Mouse (Mus musculus) 416B (cell line): ENCODE data around the gene Dmap1.

ENCODE experiments used
- DNase-seq: peaks from one replicate; pipeline ENCODE4 v3.0.0; 2011; ENCODE audit warnings: low read depth

The Dmap1 gene

DNA sequence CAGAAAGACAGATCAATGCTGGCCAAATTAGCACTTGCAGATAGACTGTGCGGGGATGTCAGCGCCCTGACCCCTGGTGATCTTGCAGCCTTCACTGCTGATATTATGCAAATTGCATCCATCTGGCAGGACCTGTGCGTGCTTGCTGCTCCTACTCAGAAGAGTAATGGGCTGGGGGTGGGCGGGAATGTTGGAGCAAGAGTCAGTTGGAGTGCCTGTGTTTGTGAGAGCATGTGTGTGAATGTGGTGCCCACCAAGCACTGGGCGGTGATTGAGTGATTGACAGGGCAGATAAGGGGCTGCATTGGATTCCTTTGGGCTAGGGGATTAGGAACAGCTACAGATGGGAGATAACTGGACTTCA is 26.6 kb downstream of the Dmap1 start:
- no peak for DNase-seq

DNA sequence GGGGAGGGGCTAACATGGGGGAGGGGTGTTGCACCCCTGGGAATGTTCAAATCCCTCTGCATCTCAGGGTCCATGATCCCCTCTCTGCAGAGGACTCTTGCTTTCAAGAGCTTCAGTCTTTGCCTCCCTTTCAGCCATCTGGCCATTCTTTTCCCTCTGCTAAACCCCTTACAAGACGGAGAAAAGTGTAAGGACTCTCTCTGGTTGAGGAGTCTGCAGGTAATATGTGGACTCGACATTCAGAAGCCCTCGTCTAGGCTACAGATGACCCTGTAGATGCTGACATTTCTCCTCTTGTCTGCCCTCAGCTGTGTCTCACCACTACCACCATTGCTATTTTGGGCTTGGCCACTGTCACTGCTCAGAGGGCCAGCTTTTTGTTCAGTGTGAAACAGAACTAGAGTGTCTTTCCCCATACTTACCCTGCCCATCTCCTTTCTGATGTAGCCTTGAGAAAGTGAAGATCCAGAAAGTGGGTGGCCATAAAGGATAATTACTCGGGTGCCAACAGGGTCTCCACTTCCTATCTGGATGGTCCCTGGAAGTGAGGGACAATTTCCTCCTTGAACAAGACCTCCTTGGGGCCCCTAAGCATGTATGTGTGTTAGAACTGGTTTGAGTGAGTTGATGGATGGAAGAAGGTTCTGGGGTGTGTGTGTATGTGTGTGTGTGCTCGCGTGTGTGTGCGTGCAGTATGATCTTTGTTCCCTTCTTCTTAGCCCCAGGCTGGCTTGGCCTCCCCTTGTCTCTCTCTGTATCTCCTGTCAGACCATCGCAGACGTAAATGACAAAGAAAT is 27.2 kb downstream of the Dmap1 start:
- no peak for DNase-seq

DNA sequence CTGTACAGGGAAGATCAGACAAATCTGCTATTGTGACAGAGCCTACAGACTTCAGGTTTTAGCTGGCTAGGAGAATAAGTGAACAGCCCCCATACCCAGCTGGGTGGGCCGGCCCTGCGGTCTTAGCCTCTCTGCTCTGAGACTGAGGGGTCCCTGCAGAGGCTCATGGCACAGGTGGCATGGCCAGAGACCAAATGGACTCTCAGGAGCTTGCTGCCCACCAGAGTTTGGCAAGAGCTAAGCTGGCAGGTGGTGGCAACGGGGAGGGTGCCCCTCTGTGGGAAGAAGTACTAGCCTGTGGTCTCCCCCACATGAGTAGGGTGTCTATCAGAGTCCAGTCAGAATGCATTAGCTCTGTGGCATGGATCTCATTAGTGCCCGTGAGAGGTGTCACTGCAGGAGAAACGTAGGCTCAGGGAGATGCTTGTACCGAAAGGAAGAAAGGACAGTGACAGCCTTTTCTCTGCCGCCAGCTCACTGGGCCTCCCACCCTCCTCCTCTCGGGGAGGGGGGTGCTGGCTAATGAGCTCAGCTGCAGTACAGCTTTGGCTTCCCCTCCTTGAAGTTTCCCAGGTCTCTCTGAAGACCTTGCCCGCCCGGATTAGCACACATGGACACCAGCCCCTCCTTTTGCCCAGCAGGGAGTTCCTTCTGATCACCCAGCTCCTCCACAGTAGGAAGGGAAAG is 27.9 kb downstream of the Dmap1 start:
- DNase-seq, result no peak

DNA sequence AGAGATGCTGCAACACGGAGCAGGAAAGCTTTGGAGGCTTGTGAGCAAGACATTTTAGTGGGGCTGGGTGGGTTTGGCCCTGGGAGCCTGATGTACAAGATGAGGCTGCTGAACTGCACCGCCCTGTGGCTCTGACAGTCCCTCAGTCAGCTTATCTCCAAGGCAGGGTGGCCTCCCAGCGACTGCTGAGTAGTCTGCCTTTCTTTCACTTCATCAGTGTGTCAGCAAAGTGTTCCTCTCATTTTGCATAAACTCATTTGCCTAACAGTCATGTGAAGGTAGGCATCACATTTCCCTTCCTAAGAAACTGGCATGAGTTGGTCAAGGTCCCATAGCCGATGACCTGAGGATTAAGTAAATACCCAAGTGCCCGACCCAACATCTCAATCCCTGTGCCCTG is 29.3 kb downstream of the Dmap1 start:
- no peak for DNase-seq

DNA sequence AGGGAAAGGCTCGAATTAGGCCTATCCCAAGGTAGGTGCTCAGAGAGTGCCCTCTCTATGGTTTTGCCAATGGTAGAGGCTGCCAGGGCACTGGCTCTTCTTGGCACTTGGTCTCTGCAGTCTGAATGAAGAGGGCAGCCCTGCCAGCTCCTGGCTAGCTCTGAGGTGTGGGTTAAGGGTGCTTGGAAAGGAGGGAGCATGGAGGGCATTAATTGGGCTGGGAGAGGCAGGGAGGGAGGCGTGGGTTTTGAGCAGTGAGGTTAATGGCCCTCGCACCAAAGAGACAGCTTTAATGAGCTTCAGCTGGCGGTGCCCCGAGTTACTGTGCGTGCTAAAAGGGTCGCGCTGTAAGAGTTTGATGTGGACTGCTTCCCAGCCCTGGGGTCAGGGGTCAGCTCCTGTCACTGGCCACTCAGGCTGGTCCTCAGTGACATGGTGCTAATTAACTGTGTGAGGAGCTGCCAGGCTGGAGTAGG is 30.4 kb downstream of the Dmap1 start:
- DNase-seq, result no peak

DNA sequence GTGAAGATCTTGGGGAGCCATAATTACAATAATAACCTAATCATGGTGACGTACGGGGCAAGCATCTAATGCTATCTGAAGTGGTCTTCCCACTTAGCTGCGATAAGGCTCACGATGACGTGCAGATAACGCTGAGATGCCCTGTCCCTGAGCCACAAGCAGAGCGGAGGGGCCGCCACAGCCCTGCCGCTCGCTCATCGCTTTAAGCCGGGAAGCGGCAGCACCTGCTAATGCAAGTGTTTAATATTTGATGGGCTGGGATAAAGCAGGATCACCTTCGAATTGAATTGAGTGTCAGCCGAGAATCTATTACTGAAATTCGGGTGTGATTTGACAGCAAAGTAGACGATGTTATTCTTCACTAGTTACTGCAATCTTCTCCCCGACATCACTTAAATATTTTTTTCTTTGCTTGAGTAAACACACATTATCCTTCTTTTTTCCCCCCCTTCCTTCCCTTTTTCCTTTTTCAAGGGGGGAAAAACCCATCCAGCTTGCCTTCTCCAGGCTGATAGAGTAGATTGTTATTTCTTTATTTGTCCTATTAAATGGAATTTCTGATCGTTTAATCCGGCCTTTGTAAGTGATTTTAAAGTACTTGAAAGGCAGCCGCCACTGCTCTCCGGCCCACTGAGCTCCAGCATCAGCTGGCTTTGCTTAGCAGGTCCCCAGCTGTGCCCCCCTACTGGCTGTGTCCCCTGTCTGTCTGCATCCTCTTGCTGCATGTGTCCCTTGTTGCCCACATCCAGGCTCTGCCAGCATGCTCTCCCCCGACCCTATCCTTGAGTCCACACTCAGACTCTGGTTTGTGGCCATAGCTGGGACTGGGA is 34.9 kb downstream of the Dmap1 start:
- no peak for DNase-seq

DNA sequence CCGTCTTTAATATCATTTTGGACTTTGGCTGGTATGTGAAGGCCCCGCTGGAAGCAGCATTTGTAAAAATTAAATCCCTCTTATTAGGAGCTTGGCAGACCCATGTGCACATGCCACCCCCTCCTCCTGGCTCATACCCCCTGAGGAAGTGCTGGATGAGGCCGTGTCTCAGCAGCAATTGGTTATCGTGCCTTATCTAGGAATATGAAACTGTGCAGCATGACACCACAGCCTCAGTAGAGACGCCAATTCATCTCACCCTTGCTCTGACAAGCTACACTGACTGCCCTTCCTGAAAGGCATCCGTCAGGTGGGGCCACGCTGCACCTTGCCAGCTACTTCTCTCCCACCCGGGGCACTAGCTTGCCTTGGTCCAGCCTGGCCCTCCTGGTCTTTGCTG is 35.6 kb downstream of the Dmap1 start:
- no peak for DNase-seq

DNA sequence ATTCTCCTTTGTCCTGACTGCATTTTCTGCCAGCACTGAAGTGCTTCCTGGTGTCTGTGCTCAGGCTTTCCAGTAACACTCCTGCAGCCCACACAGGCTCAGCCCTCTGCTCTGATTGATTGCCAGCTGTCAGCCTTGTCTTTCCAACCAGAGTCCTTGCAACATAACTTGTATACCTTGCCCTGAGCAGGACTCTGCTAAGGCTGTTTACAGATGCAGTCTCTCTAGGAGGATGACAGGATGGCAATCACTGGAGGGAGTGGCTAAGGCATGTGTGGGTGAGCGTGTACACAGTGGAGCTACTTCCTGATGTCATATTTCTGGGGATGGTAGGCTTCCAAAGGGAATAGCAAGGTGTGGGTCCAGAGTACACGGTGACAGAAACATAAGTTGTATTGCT is 36.2 kb downstream of the Dmap1 start:
- no peak for DNase-seq

DNA sequence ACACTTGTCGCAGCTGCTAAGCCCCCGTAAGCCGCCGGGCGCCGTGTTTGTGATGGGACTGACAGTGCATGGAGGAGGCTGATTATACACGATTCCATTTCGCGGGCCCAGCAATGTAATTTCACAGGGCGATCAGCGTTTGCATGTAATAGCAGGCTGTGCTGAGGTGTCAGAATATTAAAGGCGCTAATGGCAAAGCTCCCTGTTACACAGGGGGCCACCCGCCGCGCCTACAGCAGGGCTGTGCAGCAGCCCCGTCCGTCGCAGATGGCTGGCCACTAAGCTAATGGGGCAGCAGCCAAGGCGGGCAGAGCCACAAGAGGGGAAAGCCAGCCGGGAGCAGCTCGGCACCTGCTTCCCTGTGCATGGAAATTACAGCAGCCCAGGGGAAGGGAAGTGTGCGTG is 37.0 kb downstream of the Dmap1 start:
- DNase-seq, result no peak

DNA sequence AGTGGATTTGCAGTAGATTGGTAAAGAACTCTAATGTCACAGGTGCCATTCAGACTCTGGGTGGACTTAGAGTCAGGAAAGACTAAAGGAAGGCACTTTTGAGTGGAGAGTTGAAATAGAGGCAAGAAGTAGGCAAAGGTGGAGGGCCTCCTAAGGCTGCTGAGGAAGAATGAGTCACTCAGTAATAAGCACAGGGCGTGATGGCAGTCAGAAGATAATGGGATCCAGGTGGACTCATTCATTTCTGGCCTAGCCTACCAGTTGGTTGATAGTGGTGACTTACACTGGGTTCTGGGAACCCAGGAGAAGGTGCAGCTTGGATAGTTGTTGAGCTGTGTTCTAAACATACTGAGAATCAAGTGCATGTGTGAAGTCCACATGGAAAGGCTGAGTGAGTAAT is 40.3 kb downstream of the Dmap1 start:
- no peak for DNase-seq

DNA sequence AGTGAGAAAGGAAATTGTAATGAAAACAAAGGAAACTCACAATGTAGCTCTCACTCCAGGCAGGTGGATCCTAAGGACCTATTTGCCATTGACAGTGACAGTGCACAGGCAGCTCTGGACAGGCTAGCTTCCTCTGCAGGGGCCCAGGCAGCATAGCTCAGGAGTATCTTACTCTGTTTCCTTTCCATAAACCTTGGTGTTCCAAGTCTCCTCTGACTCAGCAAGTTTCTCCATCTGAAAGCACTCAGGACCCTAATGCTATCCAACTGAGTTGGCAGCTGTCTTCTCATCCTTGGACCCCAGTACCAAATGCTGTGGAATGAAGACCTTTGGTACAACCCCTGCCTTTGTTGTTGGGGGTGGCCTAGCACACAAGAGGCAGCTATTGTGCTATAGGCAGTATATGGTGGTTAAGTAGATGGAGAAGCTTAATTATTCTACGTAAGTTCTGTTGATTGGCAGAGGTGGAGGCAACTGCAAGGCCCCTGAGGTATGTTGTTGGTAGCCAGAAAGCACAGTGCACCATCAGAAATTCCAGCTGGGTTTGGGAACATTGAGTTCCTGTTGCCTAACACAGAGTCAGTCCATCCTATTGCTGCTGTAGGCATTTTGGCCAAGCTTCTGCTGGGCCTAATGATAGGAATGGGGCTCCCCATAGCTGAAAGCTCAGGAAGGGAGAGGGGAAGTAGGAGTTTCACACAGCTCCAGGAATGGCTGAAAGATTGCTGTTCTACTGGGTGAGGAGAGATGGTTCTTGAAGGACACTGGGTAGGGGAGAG is 41.0 kb downstream of the Dmap1 start:
- DNase-seq, result no peak

DNA sequence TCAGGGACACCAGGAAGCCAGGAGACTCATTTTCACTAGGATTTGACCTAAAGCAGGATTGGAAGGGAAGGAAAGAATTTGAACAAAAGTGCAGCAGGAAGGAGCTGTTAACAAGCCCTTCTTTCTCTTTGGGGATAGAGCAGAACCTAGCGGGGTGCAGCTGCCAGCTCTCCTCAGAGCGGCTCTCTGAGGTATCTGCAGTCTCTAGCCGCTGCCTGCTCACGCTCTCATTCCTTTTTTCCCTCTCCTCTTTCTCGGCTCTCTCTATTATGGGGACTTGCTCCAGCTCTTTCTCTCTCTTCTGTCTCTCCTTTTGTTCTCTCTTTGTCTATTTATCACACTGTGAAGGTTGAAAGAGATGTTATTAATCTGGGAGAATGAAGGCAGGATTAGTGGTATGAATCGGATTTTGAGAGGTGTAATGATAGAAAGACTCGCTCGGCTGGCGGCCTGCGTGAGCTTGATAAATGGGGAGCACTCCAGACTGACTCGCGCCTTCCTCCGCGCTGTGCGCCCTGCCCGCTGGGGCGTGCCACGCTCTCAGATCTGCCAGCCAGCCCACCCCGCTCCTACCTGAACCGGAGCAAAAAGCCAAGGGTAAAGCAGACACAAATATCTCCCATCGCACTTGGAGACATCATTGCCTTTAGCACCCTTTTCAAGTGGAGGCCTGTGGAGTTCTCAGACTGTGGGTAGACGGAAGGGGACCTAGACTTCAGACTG is 45.0 kb downstream of the Dmap1 start:
- DNase-seq, result no peak

DNA sequence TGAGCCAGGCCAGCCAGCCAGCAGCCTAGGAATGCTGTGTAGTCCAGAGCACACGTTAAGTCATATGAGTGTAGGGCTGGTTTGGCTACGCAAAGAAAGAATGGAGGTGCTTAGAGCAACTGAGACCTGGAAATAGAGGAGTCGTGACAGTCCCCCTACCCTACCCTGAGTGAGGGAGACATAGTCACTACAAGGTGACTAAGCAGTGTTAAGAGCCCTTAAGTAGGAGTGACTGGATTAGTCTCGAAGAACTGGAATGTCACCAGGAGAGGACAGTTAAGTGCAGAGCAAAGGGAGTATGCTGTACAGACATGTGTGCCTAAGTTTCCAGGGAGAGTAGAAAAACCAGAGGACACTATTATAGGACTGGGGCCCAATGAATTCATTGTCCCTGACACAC is 45.9 kb downstream of the Dmap1 start:
- no peak for DNase-seq

DNA sequence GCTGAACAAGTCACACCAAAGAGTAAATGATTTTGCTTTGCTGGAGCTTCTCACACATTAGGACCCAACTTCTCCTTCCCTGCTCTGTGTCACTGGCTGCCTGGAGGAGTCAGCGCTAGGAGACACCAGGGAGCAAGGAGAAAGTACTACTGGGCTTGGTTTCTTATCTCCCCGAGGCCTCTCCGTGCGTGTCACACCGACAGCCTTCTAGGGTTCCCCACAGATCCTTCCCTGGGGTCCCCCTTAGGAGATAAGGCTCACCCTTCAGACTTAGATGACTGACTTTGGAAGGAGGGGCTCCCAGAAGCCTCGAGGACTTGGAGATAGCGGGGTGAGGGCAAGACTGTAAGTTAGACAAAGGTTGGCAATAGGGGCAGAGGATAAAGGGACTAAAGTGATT is 47.4 kb downstream of the Dmap1 start:
- DNase-seq, result no peak

DNA sequence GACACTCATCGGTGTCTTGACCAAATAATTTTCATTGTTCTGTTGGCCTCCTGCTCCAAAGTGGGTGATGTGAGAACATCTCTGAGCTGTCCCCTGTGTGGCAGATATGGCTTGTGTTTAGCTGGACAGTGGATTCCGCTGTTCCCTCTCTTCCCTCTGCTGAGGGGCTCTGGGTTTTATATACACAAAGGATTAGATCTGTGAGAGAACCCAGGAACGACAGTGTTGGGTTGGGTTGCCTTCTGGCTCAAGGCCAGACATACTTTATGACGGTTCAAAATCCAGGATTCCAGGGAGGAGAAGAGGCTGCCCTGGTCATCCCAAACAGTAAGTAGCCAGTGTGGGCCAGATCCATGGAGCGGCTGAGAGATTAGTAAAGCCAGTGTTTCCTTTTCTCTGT is 48.5 kb downstream of the Dmap1 start:
- no peak for DNase-seq

DNA sequence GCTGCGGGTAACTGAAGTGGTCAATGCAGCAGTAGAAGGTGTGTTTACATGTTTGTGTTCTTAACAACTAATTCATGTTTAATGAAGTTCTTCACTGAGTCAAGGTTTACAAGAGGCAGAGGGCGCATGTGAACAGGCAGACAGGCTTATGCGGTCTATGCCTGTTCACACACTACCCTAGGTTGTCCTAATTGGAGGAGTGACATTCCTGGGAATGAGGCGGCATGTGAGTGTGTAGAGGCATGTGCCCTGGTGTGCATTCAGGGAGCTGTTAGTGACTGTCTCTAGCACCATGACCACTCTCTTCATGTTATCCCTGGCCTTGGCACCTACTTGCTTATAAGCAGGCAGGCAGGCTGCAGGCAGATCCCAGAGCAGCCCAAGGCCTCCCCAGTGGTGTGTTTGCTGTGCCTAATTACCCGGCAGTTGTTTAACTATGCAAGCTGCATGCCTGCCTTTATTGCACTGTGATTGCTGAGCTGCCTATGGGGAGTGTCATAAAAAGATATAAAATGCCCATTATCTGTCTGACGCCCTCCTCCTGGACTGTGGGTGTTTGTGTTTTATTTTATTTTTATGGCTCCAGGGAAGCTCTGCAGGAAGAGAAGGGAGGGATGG is 51.9 kb downstream of the Dmap1 start:
- no peak for DNase-seq

DNA sequence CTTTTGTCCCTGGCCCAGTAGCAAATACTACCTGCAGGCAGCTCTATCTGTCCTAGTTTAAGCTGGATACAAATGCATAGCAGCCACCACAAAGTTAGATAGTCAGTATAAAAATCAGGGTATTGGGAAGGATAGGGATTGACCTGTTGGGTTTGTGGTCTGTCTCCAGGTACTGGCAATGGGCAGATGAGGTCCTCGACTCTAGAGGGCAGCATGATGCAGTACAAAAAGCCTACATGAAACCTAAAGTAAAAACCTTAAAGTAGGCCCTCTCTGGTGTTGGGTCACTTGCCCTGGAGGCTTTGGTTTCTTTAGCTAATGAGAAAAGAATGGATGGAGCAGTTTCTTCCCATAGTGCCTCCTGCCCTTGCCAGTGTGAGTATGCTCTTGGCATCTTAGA is 53.6 kb downstream of the Dmap1 start:
- DNase-seq, result peak; percentile 9
